Mouse (Mus musculus) liver, embryonic 14.5 days (tissue): Measurements from ENCODE around the gene Ambra1.

Source experiments
- CTCF ChIP-seq: IDR thresholded peaks from 2 replicates; pipeline ENCODE4 v1.5.1; 2016; ENCODE audit warnings: antibody characterized with exemption, low read depth, control low read depth
- EP300 ChIP-seq: IDR thresholded peaks from 2 replicates; pipeline ENCODE4 v1.6.1; 2016; ENCODE audit warnings: antibody characterized with exemption, low read depth

DNA sequence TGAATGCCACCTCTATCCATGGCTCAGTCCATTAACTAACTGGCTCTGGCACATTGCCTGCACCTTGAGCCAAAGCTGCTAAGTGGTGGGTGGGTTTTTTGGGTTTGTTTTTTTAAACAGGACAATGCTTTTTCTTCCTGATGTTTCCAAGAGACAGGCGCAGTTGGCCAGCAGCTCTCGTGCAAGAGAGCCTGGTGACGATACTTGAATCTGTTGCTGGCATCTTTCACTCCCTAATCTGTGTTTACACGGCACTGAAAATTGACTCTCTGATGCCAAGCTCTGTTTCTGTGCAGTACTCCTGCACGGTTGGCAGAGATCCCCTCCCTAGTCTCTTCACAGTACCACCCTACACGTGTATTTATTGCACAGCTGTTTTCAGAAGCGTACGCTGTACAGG, 140.8 kb downstream of the Ambra1 start:
- no peak for TF ChIP-seq CTCF
- no peak for TF ChIP-seq EP300
